Mouse (Mus musculus) testis, postnatal 10 days (tissue): Measurements from ENCODE around the gene Brd2.

Experiments used
- DNase-seq: peaks from one replicate; pipeline ENCODE4 v3.0.0; 2021; ENCODE audit warnings: low spot score

Gene Brd2

GRCm38 (mm10) chr17:34114114-34114513, 8.3 kb downstream of the Brd2 start:
- DNase-seq: no peak

GRCm38 (mm10) chr17:34110309-34110708, 12.1 kb downstream of the Brd2 start:
- no peak for DNase-seq

DNA sequence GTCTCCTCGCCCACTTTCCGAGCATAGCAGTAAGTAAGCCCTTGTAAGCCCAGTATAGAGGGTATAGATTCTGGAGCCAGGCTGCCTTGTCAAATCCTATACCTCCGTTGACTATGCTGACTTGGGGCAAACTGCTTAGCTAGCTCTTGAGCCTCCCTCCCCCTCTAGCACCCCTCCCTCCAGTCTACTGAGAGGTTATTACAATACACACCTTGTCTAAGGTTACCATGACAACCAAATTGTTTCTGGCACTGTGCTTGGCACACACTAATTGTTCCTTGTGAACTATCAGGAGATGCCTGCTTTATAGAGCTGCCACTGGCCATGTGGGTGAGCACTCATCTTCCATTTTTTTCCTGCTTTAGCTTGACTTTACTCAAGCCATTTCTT, 12.6 kb downstream of the Brd2 start:
- DNase-seq: no peak

DNA sequence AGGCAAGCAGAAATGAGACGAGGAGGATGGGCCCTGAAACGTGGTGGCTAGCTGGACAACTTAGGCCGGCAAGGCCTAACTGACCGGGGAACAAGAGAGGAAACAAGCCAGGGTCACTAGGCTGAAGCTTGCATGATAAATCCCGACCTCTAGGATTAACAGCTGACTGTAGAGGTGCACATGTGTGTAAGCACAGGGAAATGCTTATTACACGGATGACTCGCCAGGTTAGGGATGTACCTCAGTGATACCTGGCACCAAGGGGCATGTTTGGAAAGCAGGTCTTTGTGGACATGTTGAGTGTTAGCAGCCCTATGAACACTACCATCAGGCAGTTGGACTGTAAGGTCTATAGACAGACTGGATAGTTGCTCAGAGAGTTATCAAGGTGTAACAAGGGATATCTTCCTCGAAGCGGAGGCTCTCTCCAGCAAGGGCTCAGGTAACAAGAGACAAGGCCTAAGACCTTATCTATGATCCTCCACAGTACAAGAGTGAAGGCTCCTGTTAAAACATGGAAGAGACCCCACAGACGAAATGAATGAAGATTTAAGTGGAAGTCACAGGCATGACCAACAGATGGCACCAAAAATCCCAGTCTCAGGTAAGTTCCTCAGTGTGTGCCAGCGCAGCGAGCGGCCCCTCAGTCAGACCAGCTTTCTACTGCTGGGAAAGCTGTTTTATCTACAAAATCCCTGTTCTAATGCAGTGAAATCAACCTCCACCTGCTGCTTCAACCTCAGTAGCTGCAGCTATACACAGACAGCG, 13.2 kb downstream of the Brd2 start:
- no peak for DNase-seq

DNA sequence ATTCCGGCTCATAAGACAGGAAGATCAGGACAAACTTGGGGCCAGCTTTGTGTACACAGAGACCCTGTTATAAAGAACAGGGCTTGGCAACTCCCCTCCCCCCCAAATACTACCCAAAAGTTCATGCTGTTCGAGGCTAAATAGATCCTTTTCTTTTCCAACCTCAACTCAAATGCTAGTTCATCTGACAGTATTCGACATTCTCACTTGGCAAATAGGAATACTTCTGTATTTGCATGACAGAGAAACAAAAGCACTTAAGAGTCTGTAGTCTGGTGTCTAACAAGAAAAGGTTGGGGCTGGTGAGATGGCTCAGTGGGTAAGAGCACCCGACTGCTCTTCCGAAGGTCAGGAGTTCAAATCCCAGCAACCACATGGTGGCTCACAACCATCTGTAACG, 14.0 kb downstream of the Brd2 start:
- no peak for DNase-seq

DNA sequence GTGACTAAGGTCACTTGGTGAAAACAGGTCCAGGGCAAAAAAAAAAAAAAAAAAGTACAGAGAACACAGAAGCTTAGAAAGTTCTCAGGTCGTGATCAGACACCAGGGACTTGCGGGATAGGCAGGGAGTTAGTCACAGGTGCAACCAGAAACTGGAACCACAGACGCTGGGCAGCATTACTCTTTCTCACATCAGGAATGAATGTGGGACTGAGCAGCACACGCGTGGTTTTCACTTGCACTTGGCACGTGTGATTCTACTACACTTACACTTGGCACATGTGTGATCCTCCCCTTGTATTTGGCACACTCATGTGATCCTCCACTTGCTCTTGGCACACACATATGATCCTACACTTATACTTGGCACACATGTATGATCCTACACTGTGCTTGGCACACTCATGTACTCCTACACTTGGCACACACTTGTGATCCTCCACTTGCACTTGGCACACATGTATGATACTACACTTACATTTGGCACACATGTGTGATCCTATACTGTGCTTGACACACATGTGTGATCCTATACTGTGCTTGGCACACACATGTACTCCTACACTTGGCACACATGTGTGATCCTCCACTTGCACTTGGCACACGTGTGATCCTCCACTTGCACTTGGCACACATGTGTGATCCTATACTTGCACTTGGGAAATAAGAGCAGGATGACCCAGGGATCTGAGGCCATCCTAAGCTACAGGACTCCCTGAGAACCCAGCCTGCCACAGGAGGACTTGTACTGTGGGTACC, 15.1 kb downstream of the Brd2 start:
- DNase-seq: no peak

DNA sequence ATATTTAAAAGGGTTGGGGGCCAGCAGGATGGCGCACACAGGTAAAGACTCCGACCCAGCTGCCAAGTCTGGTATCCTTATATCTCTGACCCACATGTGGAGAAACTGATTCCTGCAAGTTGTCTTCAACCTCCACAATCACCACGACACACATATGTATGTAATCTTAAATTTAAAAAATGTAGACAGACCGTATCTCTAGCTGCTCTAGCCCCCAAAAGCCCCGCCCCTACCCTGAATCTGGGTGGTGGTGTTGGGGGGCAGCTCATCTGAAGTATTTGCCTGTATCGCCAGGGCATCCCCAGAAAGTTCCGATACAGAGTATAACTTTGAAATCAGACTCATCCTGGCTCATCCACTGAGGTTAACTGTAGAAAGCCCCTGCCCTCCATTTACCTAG, 15.9 kb downstream of the Brd2 start:
- DNase-seq: no peak

DNA sequence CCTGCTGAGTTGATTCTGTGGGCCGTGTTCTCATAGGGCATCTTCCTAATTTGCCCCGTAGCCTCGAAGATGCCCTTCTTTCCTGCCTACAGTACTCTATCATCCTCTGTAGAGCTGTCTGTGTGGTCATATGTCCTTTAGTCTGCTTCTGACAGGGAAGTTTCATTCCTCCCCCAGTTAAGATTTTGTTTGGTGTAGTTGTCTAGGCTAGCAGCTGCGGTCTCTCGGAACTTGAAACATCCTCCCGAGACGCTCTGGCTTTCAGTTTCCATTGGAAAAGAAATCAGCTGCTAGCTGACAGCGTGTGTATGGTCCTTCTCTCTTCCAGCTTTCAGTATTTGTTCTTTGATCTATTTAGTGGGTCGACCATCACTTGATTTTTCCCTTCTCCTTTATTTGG, 17.6 kb downstream of the Brd2 start:
- DNase-seq: no peak

GRCm38 (mm10) chr17:34102831-34103230, 19.6 kb downstream of the Brd2 start:
- DNase-seq: no peak

DNA sequence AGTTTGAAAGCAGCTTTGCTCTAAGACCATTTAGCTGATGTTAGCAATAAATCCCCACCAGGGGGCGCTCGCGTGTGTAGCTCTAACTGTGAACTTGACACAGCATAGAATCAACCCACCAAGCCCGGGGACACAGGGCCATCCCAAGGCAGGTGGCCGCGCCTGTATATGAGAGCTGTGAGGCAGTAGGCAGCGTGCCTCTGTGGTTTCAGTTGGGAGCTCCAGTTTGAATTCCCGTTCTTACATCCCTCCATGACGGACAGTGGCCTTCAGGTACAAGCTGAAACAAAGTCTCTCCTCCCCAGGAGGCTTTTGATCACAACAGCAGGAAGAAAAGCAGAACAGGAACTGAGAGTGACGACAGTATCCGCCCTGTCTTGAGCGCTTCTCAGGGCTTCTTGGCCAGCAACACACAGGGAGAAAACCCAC, 20.8 kb downstream of the Brd2 start:
- DNase-seq: peak; percentile 97

DNA sequence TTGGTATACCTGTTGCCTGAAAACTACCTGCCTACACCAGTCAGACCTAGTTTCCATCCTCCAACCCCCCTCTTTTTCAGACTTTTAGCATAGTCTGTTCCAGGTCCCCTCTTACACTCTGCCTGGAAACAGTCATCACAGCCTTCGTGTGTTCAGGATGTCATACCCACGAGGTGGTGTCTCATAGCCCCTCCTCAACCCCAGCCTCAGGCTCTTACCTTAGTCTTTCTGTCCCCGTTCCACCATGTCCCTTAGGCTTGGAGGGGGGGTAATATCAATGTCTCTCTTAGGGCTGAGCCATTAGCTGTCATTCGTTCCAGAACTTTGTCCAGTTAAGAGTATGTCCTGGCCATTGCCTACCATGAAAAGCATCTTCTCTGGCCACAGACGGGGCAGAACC, 21.2 kb downstream of the Brd2 start:
- no peak for DNase-seq

- DNase-seq: no peak
Observed at GRCm38 (mm10) chr17:34099531-34099930, 22.9 kb downstream of the Brd2 start.

- no peak for DNase-seq
Observed at GRCm38 (mm10) chr17:34098709-34099479, 23.5 kb downstream of the Brd2 start.

DNA sequence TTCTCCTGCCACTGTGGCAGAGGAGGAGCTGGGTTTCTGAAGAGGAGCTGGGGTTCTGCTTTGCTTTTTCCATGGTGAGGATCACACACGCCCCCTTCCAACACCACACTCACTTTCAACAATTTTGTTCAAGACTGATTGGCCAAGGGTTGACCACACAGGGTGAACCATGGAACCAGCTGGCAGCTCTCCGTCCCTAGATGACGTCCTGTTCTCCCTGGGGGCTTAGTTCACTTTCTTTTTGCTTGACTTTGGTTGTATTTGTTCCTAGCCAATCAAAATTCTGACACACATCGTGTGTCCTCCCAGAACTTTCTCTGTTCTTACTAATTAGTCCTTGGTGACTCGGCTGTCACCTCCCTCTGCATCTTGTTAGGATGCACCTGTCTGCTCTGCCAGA, 25.2 kb downstream of the Brd2 start:
- DNase-seq: no peak

- no peak for DNase-seq
Observed at GRCm38 (mm10) chr17:34096497-34097010, 25.9 kb downstream of the Brd2 start.

GRCm38 (mm10) chr17:34094283-34095035, 28.0 kb downstream of the Brd2 start:
- DNase-seq: no peak

- peak; percentile 63 for DNase-seq
Observed at GRCm38 (mm10) chr17:34093199-34093874, 29.1 kb downstream of the Brd2 start.

DNA sequence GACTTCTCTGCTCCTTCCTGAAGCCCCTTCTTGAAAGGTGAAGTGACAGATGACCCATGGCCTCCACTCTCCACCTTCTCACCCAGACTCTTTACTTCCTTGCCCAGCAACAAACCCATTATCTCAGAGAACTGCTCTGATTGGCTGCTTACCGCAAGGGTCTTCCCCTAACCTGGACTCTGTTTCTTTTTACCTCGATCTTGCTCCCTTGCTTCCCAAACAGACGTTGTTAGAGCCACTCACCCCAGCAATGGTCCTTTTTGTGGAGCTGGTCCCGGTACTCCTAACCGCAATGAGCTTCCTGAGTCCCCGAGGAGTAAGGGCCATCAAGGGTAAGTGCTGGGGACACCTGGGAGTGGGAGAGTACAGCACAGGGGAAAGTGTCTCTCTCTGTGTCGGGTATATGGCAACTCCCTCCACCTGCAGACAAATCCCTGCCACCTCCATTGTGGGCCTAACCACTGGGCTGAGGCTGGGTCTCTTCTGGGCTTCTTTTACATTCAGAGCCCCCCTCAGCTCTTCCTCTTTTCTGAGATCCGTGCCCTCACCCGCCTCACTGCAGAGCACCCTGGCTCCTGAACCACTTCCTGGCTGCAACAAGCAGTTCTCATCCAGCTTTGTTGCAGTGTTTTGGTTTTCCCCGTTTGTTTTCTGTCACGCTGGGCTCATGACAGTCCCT, 30.1 kb downstream of the Brd2 start, which contains the start of gene H2-Oa:
Gene H2-Oa, plus strand, starts transcription at position 144 of the 679 bp plus-strand sequence.
- DNase-seq: no peak

GRCm38 (mm10) chr17:34090923-34091322, 31.5 kb downstream of the Brd2 start:
- DNase-seq: peak; percentile 56

- DNase-seq: no peak
Observed at GRCm38 (mm10) chr17:34088124-34088523, 34.3 kb downstream of the Brd2 start.

DNA sequence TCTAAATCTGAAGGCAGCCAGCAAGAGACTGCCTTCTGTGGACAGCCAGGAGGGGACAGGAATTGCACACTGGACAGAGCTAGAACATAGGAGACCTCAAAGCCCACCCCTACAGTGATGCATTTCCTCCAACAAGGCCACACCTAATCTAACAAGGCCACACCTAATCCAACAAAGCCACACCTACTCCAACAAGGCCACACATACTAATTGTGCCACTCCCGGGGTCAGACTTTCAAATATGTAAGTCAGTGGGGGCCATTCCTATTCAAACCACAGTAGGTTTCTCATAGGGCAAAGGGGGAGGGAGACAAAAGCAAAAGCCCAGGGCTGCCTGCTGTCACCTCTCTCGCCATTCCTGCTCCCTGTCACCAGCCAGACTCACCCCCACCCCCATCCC, 35.0 kb downstream of the Brd2 start:
- no peak for DNase-seq
